Mouse (Mus musculus) limb, embryonic 15.5 days (tissue): Measurements from ENCODE around the gene Ldb3. TPM values are rescaled to one million over a fixed set of nuclear protein-coding genes. Genes with fewer than 3 reads are reported as not detected.

Experiments used
- ATAC-seq: fragments of 200-750 bp; cut with Nextera tagmentation; 2 replicates; pipeline ENCODE4 v1.8.0; 2017; ENCODE audit warnings: low read depth, moderate TSS enrichment; ENCODE audit not compliant: insufficient number of reproducible peaks, low FRiP score, low TSS enrichment
- H3K27ac ChIP-seq: fragments of 300-500 bp; sonication (generic); 2 replicates; pipeline ENCODE4 v1.5.1; 2015; ENCODE audit warnings: moderate library complexity, mild to moderate bottlenecking, inconsistent platforms
- H3K27me3 ChIP-seq: fragments of 300-500 bp; sonication (generic); 2 replicates; pipeline ENCODE4 v1.6.1; 2015; ENCODE audit warnings: inconsistent platforms
- H3K36me3 ChIP-seq: fragments of 300-500 bp; sonication (generic); 2 replicates; pipeline ENCODE4 v1.6.1; 2015; ENCODE audit warnings: inconsistent platforms
- H3K4me1 ChIP-seq: fragments of 300-500 bp; sonication (generic); 2 replicates; pipeline ENCODE4 v1.6.1; 2015; ENCODE audit warnings: inconsistent platforms
- H3K4me2 ChIP-seq: fragments of 300-500 bp; sonication (generic); 2 replicates; pipeline ENCODE4 v1.6.1; 2015; ENCODE audit warnings: mild to moderate bottlenecking, inconsistent platforms
- H3K4me3 ChIP-seq: fragments of 300-500 bp; sonication (generic); 2 replicates; pipeline ENCODE4 v1.5.1; 2015; ENCODE audit warnings: mild to moderate bottlenecking, inconsistent platforms
- H3K9ac ChIP-seq: fragments of 300-500 bp; sonication (generic); 2 replicates; pipeline ENCODE4 v1.6.1; 2015; ENCODE audit warnings: inconsistent platforms
- H3K9me3 ChIP-seq: fragments of 300-500 bp; sonication (generic); 2 replicates; pipeline ENCODE4 v1.6.1; 2016; ENCODE audit warnings: inconsistent platforms
- WGBS: fragments of 180-500 bp; shearing (Covaris S2); methylation state at CpG from one replicate; pipeline ENCODE4 v1.1.7; 2015; 5-methylcytosine and 5-hydroxymethylcytosine counted together
- polyA plus RNA-seq: library from polyadenylated mRNA; unstranded; fragments of >200 nt; fragmentation: Nextera tagmentation; extraction: Ambion mirVana; gene quantifications from 2 replicates; pipeline ENCODE4 v1.2.1, GENCODE M21; 2015

The Ldb3 gene
- polyA plus RNA-seq, 1 experiment from 2014 or later = 28.2 TPM

DNA sequence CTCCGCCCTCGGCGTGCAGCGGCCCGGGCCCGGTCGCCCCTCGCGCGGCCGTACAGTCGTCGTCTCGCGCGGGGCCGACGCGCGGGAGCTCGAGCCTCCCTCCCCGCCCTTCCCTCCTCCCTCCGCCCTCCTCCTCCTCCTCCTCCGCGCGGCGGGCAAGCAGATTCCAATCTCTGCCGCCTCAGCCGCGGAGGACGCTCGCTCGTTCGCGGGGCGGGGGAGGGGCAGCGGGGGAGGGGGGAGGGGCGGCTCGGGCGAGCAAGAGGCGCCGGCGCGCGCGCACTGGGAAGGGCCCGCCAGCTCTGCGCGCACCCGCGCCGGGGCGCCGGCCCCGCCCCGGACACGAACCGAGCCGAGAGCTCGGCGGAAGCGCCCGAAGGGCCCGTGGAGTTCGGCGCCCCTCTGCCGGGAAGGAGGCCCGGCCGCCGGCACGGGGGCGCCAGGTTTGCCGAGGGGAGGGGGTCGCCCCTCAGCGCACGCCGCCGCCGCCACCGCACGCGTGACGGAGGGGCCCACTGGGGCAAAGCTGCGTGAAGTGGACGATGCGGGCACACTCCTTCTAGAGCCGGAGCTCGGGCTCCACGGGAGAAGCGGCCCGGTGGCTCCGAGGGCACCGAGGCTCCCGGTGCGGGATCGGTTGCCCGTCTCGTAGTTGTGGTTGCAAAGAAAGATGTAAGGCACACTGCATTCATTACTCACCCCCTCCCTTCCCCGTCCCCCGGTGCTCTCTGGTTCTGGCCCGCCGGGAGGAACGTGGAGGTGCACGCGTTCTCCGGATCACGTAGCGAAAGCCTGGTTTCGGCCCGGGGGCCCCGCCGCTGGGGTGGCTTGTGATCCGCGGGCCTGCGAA, 85.8 kb downstream of the Ldb3 start:
- H3K9ac ChIP-seq = peak overlapping the region; percentile 97
- peak; percentile 87 for ATAC-seq
- peak overlapping the region; percentile 87 for H3K4me3 ChIP-seq
- H3K9me3 ChIP-seq = no peaks in the 10 kb centered on the region
- under 1% methylated on average over 81 of the region's 115 CpGs for WGBS
- peak overlapping the region; percentile 99 for H3K27ac ChIP-seq
- peak overlapping the region; percentile 59 for H3K4me2 ChIP-seq
- peaks cover 27% of the 10 kb centered on the region for H3K4me1 ChIP-seq
- H3K36me3 ChIP-seq = no peaks in the 10 kb centered on the region
- H3K27me3 ChIP-seq = no peaks in the 10 kb centered on the region

DNA sequence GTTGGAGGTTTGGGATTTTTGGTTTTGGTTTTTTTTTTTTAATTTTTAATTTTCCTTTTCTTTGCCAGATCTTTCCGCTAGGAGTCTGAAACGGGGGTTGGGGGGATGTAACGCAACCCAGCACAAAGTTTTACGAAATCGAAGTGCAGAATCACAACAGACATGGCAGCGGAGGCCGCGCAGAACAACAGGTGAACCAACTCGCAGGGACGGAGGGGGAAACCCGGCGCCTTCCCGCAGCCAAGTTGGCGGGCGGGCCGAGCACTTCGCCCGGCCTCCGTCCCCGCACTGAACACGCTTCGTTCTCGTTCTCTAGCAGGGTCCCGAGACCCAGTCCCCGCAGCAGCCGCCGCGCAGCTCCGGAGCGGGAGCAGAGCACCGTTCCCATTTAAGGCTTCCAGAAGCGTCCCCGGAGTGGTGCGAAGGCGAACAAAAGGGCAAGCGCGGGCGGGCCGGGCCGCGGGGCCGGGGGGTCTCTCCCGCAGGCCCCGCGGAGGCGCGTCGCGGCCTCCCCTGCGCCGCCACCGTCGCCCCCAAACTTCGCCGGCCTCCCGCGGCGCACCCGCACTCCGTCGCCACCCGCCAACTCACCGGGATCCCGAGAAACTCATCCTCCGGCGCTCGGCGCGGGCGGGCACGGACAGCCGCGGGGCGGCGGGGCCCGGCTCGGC, 86.5 kb downstream of the Ldb3 start:
- H3K27me3 ChIP-seq = no peaks in the 10 kb centered on the region
- H3K4me2 ChIP-seq = peak overlapping the region; percentile 43
- under 1% methylated on average over 75 of the region's 77 CpGs for WGBS
- H3K9me3 ChIP-seq = no peaks in the 10 kb centered on the region
- H3K4me3 ChIP-seq = peak overlapping the region; percentile 87
- peak overlapping the region; percentile 99 for H3K27ac ChIP-seq
- no peaks in the 10 kb centered on the region for H3K36me3 ChIP-seq
- ATAC-seq = peak; percentile 52; the same call in 1 of the 2 replicates
- peaks cover 30% of the 10 kb centered on the region for H3K4me1 ChIP-seq
- H3K9ac ChIP-seq = peak overlapping the region; percentile 97

DNA sequence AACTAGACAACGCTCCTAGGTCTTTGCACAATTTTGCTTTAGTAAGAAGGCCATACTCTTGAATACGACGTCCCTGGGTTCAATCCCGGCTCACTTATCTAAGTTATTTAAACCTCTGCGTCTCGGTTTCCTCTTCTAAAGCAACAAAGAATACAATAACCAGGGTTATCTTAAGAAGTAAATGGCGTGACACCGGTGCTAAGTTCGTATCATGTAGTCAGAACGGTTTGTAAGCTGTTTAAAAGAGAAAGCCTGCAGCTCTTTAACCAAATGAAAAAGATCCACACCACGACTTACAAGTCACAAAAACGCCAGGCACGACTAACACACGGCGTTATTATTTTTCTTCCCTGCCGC, 87.1 kb downstream of the Ldb3 start:
- under 1% methylated on average over 16 of the region's 16 CpGs for WGBS
- H3K27ac ChIP-seq = peak overlapping the region; percentile 99
- ATAC-seq = no peak
- H3K4me1 ChIP-seq = peaks cover 30% of the 10 kb centered on the region
- H3K9ac ChIP-seq = peak overlapping the region; percentile 97
- H3K4me3 ChIP-seq = peak overlapping the region; percentile 87
- H3K4me2 ChIP-seq = peak overlapping the region; percentile 43
- H3K9me3 ChIP-seq = no peaks in the 10 kb centered on the region
- no peaks in the 10 kb centered on the region for H3K27me3 ChIP-seq
- no peaks in the 10 kb centered on the region for H3K36me3 ChIP-seq

DNA sequence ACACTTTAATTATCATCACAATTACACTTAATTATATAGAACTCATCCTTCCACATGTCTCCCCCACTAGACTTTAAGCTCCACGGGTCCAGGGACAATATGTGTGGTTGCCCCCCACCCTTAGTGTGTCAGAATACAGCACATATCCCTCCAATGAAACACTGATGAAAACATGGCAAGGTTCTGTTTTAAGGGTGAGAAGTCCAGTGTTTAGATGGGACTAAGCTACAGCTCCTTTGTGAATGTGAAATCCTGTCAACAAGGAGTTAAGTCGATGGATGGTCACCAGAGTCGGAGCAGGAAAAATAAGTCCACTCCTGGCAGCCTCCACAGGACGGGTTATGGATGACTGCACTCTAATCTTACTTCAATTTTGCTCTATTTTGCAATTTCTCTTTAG, 88.2 kb downstream of the Ldb3 start:
- H3K27me3 ChIP-seq = no peaks in the 10 kb centered on the region
- no peaks in the 10 kb centered on the region for H3K9me3 ChIP-seq
- 13% methylated on average over 4 of the region's 4 CpGs for WGBS
- no peak overlapping the region for H3K9ac ChIP-seq
- H3K36me3 ChIP-seq = no peaks in the 10 kb centered on the region
- ATAC-seq = no peak
- peaks cover 38% of the 10 kb centered on the region for H3K4me1 ChIP-seq
- H3K4me3 ChIP-seq = peak overlapping the region; percentile 87
- H3K27ac ChIP-seq = no peak overlapping the region
- peak overlapping the region; percentile 43 for H3K4me2 ChIP-seq

DNA sequence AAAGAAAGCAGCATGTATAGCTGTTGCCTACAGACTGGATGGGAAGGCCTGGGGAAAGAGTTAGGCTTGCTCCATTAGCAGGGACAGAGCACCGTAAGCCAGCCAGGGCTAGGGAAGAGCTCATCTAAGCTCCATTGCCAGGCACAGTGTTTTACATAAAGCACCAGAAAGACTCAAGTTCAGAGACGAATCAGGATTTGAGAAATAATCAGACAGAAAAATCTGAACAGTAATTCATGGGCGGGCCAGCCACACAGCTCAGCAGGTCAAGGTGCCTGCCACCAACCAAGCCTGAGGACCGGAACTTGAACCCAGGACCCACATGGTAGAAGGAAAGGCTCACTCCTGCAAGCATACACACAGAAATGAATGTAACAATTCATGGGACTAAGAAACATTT, 88.8 kb downstream of the Ldb3 start:
- Histone ChIP-seq H3K4me3 (no peak overlapping the region), H3K27ac (no peak overlapping the region), H3K4me1 (peaks cover 38% of the 10 kb centered on the region), H3K9ac (no peak overlapping the region), H3K27me3 (no peaks in the 10 kb centered on the region), H3K9me3 (no peaks in the 10 kb centered on the region), H3K4me2 (peak overlapping the region; percentile 43; the same call in 1 of the 2 replicates), H3K36me3 (no peaks in the 10 kb centered on the region)
- WGBS = 53% methylated on average over 4 of the region's 4 CpGs
- ATAC-seq = no peak

DNA sequence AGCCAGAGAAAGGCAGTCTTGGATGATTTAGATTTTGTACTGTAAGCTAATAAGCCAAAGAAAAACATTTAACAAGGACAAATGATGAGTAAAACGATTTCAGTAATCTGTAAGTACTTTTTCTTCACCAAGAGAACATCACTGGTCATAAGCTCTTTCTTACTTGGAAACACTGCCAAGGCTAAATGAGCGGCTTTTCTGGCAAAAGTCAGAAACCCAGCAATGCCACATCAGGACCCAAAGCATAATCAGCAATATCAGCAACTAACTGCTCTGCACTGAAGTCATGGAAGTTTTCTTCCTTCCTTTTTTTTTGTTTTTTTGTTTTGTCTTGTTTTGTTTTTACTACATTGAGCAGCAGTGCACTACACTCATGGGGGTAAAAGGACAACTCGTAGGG, 91.1 kb downstream of the Ldb3 start:
- no peak for ATAC-seq
- no peak overlapping the region for H3K9ac ChIP-seq
- WGBS = 65% methylated on average over 3 of the region's 3 CpGs

DNA sequence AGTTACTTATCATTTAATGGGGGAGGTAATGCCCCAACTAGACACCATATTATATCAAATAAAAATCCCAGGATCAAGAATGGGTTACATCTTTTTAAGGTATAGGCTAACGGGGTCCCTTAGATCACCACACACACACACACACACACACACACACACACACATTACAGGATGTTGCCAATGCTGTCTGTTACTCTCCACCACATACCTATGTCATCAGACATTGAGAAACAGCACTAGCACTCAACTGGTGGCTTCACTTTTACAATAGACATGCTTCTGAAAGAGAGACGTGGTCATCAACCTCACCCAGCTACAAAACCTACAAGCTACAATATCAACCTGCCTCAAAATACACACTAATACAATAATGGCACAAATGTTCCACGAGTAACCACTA, 94.8 kb downstream of the Ldb3 start:
- Histone ChIP-seq H3K36me3 (no peaks in the 10 kb centered on the region), H3K9me3 (no peaks in the 10 kb centered on the region), H3K4me1 (peaks cover 19% of the 10 kb centered on the region), H3K4me3 (no peak overlapping the region), H3K4me2 (no peak overlapping the region), H3K9ac (no peak overlapping the region), H3K27me3 (no peaks in the 10 kb centered on the region), H3K27ac (no peak overlapping the region)
- ATAC-seq = no peak
- 91% methylated on average over 3 of the region's 3 CpGs for WGBS

More for the DNA sequence above, 91.1 kb downstream of the Ldb3 start:
- no peak overlapping the region for H3K4me2 ChIP-seq
- no peaks in the 10 kb centered on the region for H3K9me3 ChIP-seq
- H3K27me3 ChIP-seq = no peaks in the 10 kb centered on the region
- H3K4me1 ChIP-seq = peaks cover 31% of the 10 kb centered on the region
- no peak overlapping the region for H3K4me3 ChIP-seq
- no peak overlapping the region for H3K27ac ChIP-seq
- no peaks in the 10 kb centered on the region for H3K36me3 ChIP-seq

DNA sequence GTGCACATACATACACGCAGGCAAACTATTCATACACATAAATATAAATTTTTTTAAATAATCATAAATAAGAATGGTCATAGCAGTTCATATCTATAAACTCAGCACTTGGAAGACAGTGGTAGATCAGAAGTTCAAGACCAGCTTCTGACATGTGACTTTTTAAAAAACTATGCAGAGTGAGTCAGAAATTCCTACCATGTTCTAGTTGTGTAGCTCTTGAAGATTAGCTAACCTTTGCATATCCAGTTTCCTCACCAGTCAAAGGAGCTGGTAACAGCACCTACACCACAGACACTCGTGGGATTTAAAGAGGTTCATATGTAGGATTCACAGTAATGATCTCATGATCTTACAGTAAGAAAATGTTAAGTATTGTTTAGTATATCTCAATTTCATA, 95.8 kb downstream of the Ldb3 start:
- Histone ChIP-seq H3K4me3 (no peak overlapping the region), H3K4me1 (peaks cover 19% of the 10 kb centered on the region), H3K9me3 (no peaks in the 10 kb centered on the region), H3K9ac (no peak overlapping the region), H3K36me3 (no peaks in the 10 kb centered on the region), H3K27ac (no peak overlapping the region), H3K27me3 (no peaks in the 10 kb centered on the region), H3K4me2 (no peak overlapping the region)
- WGBS = 76% methylated on average over 2 of the region's 2 CpGs
- ATAC-seq = no peak

DNA sequence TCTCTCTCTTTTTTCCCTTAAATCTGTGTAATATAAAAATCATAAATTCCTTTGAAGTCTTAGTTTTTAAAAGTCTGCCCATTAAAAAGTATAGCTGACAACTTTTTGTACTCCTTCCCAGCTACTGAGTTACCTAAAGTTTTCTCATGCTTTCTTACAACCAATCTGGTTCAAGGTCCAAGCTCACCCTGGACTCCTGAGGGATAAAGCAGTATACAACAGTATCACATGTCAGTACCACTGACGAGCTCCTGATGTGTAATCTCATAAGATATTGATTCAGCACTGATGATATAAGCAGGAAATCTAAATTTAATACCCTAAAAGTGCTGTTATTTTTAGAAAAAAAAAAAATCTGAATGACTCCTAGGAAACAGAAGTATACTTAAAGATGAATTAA, 97.5 kb downstream of the Ldb3 start:
- no peaks in the 10 kb centered on the region for H3K9me3 ChIP-seq
- H3K4me2 ChIP-seq = no peak overlapping the region
- WGBS = 68% methylated on average over 1 of the region's 1 CpGs
- ATAC-seq = no peak
- H3K27ac ChIP-seq = no peak overlapping the region
- H3K36me3 ChIP-seq = no peaks in the 10 kb centered on the region
- H3K9ac ChIP-seq = no peak overlapping the region
- H3K4me1 ChIP-seq = peaks cover 11% of the 10 kb centered on the region; the same call in 1 of the 2 replicates
- H3K27me3 ChIP-seq = no peaks in the 10 kb centered on the region
- H3K4me3 ChIP-seq = no peak overlapping the region

DNA sequence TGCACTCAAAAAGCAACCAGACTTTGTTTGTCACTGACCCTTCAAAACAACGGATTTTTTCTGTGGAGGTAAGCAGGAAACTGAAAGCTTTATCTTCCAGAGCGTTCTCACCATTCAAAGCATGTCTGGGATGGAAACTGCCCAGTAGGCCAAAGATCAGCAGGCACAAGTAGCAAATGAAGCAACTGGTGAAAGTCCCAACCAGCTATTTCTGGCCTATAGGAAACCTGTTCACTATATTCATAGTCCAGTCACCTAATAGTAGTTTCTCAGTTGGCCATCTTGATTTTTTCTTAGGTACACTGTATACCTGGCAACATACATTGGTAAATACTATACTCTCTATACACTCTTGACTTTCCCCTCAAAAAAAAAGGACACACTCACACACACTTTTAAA, 98.6 kb downstream of the Ldb3 start:
- H3K27me3 ChIP-seq = no peaks in the 10 kb centered on the region
- no peaks in the 10 kb centered on the region for H3K36me3 ChIP-seq
- H3K4me3 ChIP-seq = no peak overlapping the region
- H3K4me2 ChIP-seq = no peak overlapping the region
- no peak for ATAC-seq
- H3K27ac ChIP-seq = no peak overlapping the region
- H3K9me3 ChIP-seq = no peaks in the 10 kb centered on the region
- 74% methylated on average over 2 of the region's 2 CpGs for WGBS
- peaks cover 13% of the 10 kb centered on the region; the same call in 1 of the 2 replicates for H3K4me1 ChIP-seq
- H3K9ac ChIP-seq = no peak overlapping the region

DNA sequence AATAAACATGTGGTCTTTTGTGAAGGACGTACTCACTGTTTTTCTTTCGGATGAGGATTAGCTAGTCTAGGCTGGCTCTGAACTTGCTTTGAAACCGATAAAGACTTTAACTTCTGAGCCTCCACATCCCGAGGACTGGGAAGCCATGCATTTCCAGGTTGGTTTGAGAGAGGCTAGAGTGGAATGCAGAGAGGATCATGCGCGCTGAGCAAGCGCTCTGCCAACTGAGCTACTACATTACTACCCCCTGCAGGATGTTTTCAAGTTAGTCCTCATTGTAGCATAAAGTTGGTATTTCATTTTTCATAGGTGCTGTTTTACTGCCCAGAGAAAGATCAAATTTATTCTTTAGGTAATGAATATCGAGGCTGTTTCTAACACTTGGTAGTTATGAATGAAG, 102.3 kb downstream of the Ldb3 start:
- 55% methylated on average over 8 of the region's 8 CpGs for WGBS
- H3K27ac ChIP-seq = no peak overlapping the region
- ATAC-seq = no peak

More for the DNA sequence above, 102.3 kb downstream of the Ldb3 start:
- Histone ChIP-seq H3K4me1 (peaks cover 16% of the 10 kb centered on the region; the same call in 1 of the 2 replicates), H3K9ac (no peak overlapping the region), H3K27me3 (no peaks in the 10 kb centered on the region), H3K4me3 (no peak overlapping the region), H3K4me2 (no peak overlapping the region), H3K36me3 (no peaks in the 10 kb centered on the region), H3K9me3 (no peaks in the 10 kb centered on the region)
